Mouse (Mus musculus): ENCODE results near the gene Ppp4r3b.

DNA sequence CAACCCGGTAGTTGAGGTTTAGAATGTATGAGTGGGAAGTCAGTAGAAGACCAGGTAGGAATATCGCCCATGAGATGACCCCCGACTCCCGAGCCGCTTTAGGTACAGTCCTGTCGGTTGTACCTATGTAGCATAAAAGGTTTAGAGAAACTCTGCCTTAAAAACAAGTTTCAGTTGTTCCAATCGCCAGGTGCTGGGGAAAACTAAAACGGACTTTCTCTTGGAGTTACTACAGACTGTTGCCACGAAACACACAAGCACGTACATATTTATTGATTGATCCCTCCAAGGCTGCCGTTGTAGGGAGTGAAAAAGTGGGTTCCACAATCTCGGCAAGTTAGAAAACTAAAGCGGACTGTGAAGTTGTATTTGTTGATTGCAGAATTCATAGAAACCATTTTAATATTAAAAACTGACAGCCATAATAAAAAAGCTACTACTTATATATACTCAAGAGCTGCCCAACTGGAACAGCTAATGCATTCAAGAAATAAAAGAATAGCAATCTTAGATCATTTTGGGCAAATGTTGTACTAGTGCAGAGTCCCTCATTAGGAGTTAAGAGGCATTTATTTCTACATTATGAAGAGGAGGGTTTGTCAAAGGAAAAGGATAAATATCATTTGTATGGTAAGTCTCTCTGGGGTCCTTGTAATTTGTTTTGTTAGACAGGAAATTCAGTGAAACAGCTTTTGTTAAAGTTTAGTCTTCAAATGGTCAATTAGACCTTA is 1.2 kb downstream of the Ppp4r3b start:
- no peak for TF ChIP-seq CTCF (IDR thresholded peaks at IDR 0.05; ENCODE audit: insufficient read depth, low read length)
- no peak for TF ChIP-seq POLR2A (IDR thresholded peaks at IDR 0.05; ENCODE audit: borderline replicate concordance, extremely low read depth, low read depth, low read length)
